Mouse (Mus musculus) T-helper 1 cell (primary cell): Measurements from ENCODE around the gene Prss44.
"Not testable (repeated sequence)": the region's sequence is repeated elsewhere in the genome, so short reads cannot be mapped to it uniquely, and the experiment has no call there.

Source experiments
- in situ Hi-C: fragments of 300-600 bp; cut with MboI, MseI; formaldehyde crosslinking; loops from one replicate; pipeline ENCODE4 v1.15.1; 2025; ENCODE audit warnings: high pct_unique_total_duplicates

Gene Prss44

DNA sequence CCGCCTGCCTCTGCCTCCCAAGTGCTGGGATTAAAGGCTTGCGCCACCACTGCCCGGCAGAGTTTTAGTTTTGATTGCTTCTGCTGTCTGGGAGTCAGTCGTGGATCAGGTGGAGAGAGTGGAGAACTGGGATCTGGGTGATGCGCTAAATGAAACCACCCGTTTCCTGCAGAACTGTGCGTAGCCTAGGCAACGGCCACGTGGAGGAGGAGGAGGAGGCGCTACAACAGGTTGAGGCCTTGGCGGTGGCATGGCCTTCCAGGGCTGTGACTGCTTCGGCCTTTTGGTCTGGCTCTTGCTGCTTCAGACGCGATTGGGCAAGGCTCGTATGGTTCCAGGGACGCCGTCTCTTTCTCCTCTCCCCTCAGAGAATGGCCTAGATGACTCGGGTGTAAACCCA, at the start of gene Prss44:
Gene Prss44, plus strand, starts transcription at position 206 of the 400 bp plus-strand sequence.
- in situ Hi-C loops: no loop called here

DNA sequence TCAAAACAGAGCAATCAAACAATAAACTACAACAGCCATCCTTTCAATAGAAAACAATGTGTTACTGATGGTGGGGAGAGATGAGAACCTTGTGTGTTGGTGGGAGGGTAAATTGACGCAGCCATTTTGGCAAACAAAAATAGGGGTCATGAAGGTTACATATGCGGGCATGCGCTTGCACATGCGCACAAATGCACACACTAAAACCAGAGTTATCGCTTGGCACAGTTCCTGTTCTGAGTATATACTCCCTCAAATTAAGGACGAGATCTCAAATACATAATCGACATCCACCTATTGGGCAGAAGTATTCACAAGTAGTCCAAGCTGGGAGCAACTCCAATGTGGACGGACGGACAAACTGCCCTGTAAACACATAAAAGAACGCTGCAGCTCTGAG, 41.5 kb upstream of the Prss44 start:
- in situ Hi-C loops: no loop called here

DNA sequence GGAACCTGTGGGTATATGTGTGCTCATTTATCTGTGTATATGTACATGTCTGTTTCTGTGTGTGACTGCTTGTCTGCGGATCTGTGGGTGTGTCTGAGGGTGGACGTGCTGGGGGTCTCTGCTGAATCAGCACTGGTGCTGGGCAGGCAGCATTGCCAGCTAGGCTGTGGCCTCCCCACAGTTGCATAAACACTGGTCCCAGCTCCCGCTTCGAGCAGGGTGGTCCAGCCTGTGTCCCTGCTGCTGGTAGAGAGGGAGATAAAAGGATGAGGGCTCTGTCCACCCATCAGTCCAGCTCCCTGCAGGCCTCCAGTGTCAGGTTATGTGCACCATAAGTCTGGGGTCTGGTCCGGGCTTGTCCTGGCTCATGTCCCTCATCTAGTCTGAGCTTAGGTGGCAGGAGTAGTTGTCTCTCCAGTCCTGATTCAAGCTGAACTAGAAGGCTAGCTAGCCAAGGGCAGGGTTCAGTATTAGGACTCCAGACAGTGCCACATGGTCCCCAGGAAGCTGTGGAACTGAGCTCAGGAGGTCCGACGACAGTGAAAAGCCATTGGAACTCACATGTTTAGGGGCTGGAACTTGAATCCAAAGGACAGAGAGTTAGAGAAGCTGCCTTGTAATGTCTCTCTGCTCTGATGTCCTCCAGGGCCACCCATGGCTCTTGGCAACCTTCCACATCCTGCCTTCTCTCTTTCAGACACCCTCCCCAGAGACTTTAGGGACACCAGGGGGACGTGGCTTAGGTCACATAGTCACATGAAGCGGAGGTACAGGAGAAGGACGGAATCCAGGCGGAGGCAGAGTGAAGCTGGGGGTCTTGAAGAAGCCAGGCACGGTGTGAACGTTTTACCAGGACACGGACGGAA, 39.2 kb upstream of the Prss44 start:
- in situ Hi-C loops: loop anchor here (5.0 kb wide), 1 partner anchor 47 kb away; no protein-coding TSS in a partner anchor

DNA sequence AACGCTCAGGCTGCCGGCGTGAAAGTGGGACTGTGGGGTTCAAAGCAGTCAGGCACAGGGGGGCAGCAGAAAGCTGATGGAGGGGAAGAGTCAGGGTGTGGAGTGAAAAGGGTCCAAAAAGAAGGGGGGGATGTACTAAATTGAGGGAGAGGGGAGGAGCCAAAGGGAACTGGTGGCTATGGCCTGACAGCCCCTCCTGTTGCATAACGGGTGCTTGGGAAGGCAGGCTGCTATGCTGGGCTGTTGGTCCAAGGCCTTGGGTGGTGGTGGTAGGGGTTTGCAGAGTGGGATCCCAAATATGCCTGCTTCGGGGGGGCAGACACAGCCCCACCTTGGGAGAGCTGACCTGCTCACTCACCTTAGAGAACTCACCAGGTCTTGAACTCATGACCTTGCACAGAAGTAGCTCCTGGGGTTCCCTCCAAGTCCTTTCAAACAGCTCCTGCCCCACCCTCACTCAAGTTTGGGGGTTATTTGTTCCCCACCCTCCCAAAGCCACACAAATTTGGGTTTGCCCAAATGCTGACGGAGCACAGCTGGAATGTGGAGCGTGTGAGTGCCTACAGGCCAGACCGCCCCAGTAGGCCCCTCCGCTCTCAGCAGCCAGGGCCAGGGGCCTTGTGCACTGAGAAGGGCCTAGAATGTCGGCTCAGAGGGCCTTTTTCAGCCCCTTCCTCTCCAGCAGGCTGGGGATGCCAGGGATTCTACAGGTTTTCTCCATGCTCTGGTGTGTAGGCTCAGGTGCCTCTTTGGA, 38.3 kb upstream of the Prss44 start:
- in situ Hi-C loops: loop anchor here (5.0 kb wide), 1 partner anchor 48 kb away; no protein-coding TSS in a partner anchor

DNA sequence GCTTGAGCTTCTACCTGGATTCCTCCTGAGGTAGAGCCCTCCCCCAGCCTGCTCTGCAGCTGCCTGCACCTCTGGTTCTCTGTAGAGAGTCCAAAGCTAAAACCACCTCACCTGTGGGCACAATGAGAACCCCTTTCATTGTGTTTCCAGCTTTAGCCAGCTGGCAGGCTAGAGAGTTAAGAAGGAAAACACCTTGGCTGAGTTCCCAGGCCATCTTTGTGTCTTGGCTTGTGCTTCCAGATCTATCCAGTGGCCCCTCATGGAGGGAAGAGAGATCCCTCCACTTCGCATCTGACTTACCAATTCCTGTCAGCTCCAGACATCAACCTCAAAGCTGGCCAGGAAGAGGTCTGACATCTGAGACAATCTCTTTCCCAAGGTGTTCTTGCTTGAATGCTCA, 35.7 kb upstream of the Prss44 start:
- in situ Hi-C loops: loop anchor here (5.0 kb wide), 1 partner anchor 51 kb away; no protein-coding TSS in a partner anchor

DNA sequence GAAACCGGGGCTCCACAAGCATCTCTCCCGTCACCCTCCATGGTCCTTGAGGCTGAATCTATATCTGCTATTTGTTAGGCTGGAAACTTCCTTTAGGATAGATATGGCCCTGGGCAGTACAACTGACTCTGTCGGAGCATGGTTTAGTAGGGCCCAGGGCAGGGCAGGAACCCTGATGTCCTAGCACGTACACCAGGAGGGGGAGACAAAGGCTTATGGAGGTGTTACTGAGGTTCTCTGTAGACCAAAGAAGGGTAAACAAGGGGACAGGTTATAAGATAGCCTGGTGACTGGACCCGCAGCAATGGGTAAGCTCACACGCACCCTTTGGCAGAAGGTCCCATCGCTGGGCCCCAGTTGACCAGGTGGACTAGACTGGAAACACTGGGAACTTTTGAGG, 35.2 kb upstream of the Prss44 start:
- in situ Hi-C loops: loop anchor here (5.0 kb wide), 1 partner anchor 51 kb away; no protein-coding TSS in a partner anchor

GRCm38 (mm10) chr9:110779242-110779913, 34.4 kb upstream of the Prss44 start:
- in situ Hi-C loops: loop anchor here (5.0 kb wide), 1 partner anchor 52 kb away; no protein-coding TSS in a partner anchor

DNA sequence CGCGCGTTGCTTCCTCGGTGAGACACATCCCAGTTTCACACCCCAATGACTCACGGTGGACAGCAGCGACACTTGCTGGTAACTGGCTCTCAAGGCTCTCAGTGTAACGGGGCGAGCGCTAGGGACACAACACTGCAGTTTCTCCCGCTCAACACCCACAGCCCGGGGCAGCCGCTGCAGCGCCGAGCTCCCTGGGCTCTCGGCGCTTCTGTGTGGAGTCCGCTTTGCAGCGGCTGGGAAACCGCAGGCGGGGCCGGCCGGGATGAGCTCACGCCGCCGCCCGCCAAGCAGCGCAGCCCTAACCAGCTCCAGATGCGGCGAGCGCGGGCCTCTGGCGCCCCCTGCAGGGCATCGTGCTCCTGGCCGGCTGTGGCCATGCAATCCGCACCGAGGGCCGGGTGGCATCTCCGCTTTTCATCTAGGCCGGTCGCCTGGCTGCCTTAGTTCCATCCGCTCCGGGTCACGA, 32.5 kb upstream of the Prss44 start:
- in situ Hi-C loops: no loop called here

DNA sequence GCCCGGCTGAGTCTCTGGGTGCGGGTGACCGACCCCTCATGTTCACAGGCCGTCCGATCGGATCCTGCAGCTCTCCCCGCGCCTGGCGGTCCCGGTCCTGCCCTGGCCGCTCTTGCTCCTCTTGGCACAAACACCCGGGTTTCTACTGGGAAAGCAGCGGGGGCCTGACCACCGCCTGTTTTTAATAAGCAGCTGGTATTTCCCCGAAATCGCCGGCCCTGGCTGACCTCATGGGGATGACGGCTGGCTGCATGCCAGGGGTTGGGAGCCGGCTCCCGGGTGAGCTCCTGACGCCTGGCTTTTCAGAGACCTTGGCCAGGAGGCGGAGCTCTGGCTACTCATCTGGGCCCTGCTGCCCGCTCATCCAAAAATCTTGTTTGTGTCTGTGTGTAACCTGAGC, 32.1 kb upstream of the Prss44 start:
- in situ Hi-C loops: no loop called here

DNA sequence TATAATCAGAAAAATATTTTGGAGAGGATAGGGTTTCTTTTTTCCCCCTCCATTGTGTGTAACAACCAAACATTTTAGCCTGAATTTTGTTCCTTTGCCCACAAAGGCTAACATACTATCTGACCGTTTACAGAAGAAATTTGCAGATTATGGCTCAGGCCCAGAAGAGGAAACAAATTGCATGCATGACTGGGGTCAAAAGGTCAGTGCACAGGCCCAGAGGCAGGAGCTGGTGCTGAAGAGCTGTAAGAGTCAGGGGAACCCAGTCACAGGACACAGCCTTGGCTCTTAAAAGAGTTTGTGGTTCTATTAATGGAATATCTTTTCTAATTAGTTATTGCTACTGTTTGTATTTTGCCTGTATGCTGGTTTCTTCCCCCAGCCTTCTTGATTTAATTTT, 30.2 kb upstream of the Prss44 start:
- in situ Hi-C loops: no loop called here

DNA sequence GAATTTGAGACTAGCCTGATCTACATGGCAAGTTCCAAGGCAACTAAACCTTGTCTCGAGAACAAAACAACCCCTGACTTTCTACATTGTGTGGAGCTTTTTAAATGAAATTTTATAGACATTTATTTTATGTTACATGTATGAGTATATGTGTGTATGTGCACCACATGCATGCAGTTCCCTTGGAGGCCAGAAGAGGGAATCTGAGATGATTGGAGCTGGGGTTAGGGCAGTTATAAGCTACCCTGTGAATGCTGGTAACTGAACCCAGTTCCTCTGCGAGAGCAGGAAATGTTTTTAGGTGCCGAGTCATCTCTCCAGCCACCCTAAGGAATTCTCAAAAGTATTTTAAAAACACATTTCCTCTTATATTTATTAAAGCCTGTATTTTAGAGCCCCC, 25.6 kb upstream of the Prss44 start:
- in situ Hi-C loops: no loop called here

GRCm38 (mm10) chr9:110790462-110790861, 23.3 kb upstream of the Prss44 start:
- in situ Hi-C loops: no loop called here

GRCm38 (mm10) chr9:110797013-110797412, 16.8 kb upstream of the Prss44 start:
- in situ Hi-C loops: no loop called here

DNA sequence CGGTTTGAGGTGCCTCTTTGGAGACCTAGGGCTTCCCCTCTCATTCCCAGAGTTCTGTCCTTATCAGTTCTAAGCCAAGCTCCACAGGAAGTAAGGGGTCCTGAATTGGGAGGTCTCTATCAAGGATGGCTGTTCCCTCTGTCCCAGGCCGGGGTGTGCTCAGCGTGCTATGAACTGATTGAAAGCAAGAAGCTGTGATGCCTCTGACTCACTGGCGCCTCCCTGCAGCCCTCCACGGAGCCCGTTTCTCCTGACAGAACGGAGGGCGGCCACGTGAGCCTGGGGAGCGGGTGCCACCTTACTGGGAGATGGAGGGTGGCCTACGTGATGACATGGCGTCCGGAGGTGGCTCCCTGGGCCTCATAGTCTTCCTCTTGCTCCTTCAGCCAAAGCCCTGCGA, 15.9 kb upstream of the Prss44 start, which contains the start of gene Prss42:
Gene Prss42, plus strand, starts transcription at position 301 of the 400 bp plus-strand sequence.
- in situ Hi-C loops: no loop called here

GRCm38 (mm10) chr9:110800834-110801479, 12.8 kb upstream of the Prss44 start:
- in situ Hi-C loops: no loop called here

- in situ Hi-C loops: no loop called here
Measured at GRCm38 (mm10) chr9:110803294-110803693, 10.5 kb upstream of the Prss44 start.

GRCm38 (mm10) chr9:110810051-110810450, 3.7 kb upstream of the Prss44 start:
- in situ Hi-C loops: no loop called here

DNA sequence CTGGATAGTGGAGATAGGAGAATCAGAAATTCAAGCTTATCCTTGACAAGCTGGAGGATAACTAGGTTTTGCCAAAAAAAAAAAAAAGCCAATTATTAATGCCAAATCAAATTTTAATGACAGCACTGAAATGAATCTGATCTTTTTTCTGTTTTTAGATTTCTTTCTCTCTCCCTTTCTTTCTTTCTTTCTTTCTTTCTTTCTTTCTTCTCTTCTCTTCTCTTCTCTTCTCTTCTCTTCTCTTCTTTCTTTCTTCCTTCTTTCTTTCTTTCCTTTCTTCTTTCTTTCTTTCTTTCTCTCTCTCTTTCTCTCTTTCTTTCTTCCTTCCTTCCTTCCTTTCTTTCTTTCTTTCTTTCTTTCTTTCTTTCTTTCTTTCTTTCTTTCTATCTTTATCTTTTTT, 6.8 kb downstream of the Prss44 start:
- in situ Hi-C loops: not testable (repeated sequence)

DNA sequence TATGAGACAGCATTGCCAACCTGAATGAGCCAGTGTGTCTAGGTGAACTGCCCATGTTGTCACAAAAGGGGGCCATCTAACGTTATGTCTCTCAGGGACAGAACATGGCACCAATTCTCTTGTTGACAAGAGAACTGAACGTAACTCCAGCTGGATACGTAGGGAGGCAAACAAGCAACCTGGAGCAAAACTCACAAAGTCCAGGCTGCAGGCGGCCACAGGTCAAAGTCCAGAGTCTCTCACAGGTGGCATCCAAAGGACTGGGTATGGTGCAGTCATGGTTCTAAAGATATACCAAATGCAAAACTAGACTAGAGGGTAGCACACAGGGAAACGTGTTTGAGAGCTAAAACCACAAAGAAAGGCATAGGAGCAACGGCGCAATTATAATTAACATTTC, 7.6 kb downstream of the Prss44 start:
- in situ Hi-C loops: no loop called here

- in situ Hi-C loops: no loop called here
Measured at GRCm38 (mm10) chr9:110825426-110825825, 11.6 kb downstream of the Prss44 start.

GRCm38 (mm10) chr9:110825832-110826231, 12.0 kb downstream of the Prss44 start:
- in situ Hi-C loops: no loop called here
